Comparison of ENCODE assay signal across 1 mouse cellular context in genomic region chr16:31865242-31865641, GRCm38 (mm10).
A peak's percentile ranks its signal among the peaks of the same experiment; 100 is the strongest.
TF ChIP-seq lines count a peak whose summit lies in the region.

No protein-coding gene starts in this region.

TF ChIP-seq in MEL, 35 proteins besides CTCF, POLR2A, EP300 and RAD21:
- TF ChIP-seq HCFC1 (IDR thresholded peaks at IDR 0.05; ENCODE audit: low read depth, low read length) = no peak
- TF ChIP-seq USF2 (IDR thresholded peaks at IDR 0.05; ENCODE audit: borderline replicate concordance in 1 of 2, insufficient read depth in 1 of 2, low read depth in 1 of 2, low read length in 2 of 2) = no peak
- TF ChIP-seq TBP (IDR thresholded peaks at IDR 0.05; ENCODE audit: low read depth, low read length) = no peak
- no peak for TF ChIP-seq ZMIZ1 (IDR thresholded peaks at IDR 0.05; ENCODE audit: low read depth, low read length)
- TF ChIP-seq NELFE (IDR thresholded peaks at IDR 0.05; ENCODE audit: low read depth, low read length) = no peak
- TF ChIP-seq ZNF384 (IDR thresholded peaks at IDR 0.05; ENCODE audit: low read depth, low read length) = peak; percentile 55; the same call in 1 of the 2 replicates
- no peak for TF ChIP-seq ELF1 (IDR thresholded peaks at IDR 0.05; ENCODE audit: low read depth, low read length)
- no peak for TF ChIP-seq ZC3H11A (IDR thresholded peaks at IDR 0.05; ENCODE audit: low read depth, low read length)
